Mouse (Mus musculus): ENCODE results near the gene Sis. TPM values are rescaled to one million over a fixed set of nuclear protein-coding genes. Genes with fewer than 3 reads are reported as not detected.

Gene Sis
- polyA plus RNA-seq (2012; rRNA removed) (not detected in 2 replicates), polyA plus RNA-seq (2014; fragmentation: Nextera tagmentation; extraction: Ambion mirVana) (not detected in 2 replicates)

DNA sequence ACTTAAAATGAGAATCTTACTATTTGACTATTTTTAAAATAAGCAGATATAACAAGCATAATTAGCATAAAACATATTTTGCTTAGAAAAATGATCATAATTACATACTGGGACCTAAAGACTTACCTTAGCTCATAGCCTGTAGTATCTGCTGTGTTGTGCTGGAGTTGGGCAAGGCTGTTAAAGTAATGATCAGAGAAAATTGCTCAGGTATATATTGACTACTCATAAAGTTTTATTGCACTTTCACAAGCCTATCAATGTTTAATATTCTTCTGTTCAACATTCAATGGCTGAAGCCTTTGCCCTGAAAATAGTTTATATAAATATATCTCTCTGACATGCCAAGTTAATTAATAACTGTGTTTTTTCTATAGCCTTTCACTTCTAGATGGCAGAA, at the start of gene Sis:
Sis (minus strand) TSS at position 189 of the 400 bp plus-strand sequence.
- Histone ChIP-seq H3K9me3 (ENCODE audit: control insufficient read depth, low read length) (no peaks in the 10 kb centered on the region), H3K4me3 (ENCODE audit: insufficient read depth in 1 of 2, low read depth in 2 of 2, low read length in 2 of 2) (no peak within 1 kb of the TSS), H3K9ac (replicated peaks) (no peak within 1 kb of the TSS), H3K36me3 (replicated peaks; ENCODE audit: control insufficient read depth, insufficient read depth, low read depth) (no peaks in the 10 kb centered on the region), H3K27ac (no peak within 1 kb of the TSS), H3K27me3 (ENCODE audit: control insufficient read depth, insufficient read depth, low read length) (no peaks in the 10 kb centered on the region), H3K4me1 (replicated peaks; ENCODE audit: control insufficient read depth in 2 of 2, insufficient read depth in 2 of 2, low read length in 1 of 2) (no peaks in the 10 kb centered on the region), H3K4me2 (ENCODE audit: low read depth) (no peak within 1 kb of the TSS)
- DNase-seq (ENCODE audit: low read depth in 3 of 3, low spot score in 3 of 3) (no peak), ATAC-seq (ENCODE audit: insufficient read depth) (no peak)
- TF ChIP-seq EP300 (IDR thresholded peaks at IDR 0.05; ENCODE audit: low read depth) (no peak), CTCF (IDR thresholded peaks at IDR 0.05; ENCODE audit: low read depth) (no peak)

DNA sequence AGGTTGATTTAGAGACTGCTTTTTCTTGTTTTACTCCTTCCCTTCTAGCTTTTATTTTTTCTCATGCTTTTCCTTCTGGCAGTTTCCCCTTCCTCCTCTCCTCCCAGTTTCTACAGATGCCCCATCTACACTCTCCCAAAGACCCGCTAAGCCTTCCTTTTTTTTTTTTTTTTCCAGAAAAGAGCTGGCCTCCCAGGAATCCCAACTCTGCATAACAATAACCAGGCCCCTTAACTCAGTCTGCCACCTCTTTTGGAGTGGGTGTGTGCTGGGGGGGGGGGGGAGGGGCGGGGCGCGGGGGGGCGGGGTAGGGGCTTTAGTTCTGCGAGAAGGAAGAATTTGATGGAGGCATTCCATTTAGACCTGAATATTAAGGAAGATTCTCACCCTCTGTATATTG, 38.4 kb upstream of the Sis start:
- Histone ChIP-seq H3K4me2 (ENCODE audit: low read depth) (no peak overlapping the region), H3K27me3 (ENCODE audit: control insufficient read depth, insufficient read depth, low read length) (no peaks in the 10 kb centered on the region), H3K4me3 (ENCODE audit: insufficient read depth in 1 of 2, low read depth in 2 of 2, low read length in 2 of 2) (no peak overlapping the region), H3K4me1 (replicated peaks; ENCODE audit: control insufficient read depth in 2 of 2, insufficient read depth in 2 of 2, low read length in 1 of 2) (no peaks in the 10 kb centered on the region), H3K27ac (no peak overlapping the region), H3K9me3 (ENCODE audit: control insufficient read depth, low read length) (no peaks in the 10 kb centered on the region), H3K36me3 (replicated peaks; ENCODE audit: control insufficient read depth, insufficient read depth, low read depth) (no peaks in the 10 kb centered on the region), H3K9ac (replicated peaks) (no peak overlapping the region)
- 14% methylated on average over 6 of the region's 6 CpGs for WGBS (ENCODE audit: insufficient replicate concordance)
- TF ChIP-seq CTCF (IDR thresholded peaks at IDR 0.05; ENCODE audit: low read depth): no peak
- no peak for TF ChIP-seq EP300 (IDR thresholded peaks at IDR 0.05; ENCODE audit: low read depth)
- DNase-seq (ENCODE audit: low read depth in 3 of 3, low spot score in 3 of 3): no peak
- no peak for ATAC-seq (ENCODE audit: insufficient read depth)

DNA sequence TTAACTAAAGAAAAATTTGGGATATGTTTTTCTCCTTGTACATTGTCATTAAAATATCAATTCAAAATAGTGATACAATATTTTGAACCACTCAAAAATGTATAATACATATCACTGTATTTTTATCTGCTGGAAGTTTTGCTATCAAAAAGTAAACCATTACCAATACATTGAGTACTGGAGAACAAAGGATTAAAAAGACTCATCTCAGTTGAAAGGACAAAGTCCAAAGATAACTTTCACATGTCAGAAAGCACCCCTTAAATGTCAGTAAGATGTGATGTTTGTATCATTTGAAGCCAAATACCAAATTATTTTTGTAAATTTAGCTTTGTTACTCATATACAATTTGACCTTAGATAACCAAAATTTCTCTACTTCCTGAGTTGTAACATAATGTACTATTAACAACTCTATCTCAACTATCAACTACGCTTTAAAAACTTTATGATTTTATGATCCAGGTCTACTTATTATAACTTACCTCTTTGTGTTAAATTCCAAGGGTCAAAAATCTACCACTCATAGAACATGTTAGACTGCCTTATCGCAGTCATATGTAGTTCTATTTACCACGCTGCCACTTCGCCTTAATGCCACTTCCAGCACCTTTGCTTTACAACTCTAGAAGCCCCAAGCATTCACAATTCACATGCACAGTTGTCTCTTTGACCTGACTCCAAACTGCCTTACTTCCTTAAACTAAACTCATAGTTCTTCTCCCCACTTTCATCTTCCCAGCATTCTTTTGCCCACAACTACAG, 35.5 kb upstream of the Sis start:
- DNase-seq (ENCODE audit: low read depth in 3 of 3, low spot score in 3 of 3): no peak
- no peaks in the 10 kb centered on the region for H3K9me3 ChIP-seq (ENCODE audit: control insufficient read depth, low read length)
- WGBS (ENCODE audit: insufficient replicate concordance): 77% methylated on average over 4 of the region's 4 CpGs
- no peak overlapping the region for H3K4me3 ChIP-seq (ENCODE audit: insufficient read depth in 1 of 2, low read depth in 2 of 2, low read length in 2 of 2)
- no peaks in the 10 kb centered on the region for H3K36me3 ChIP-seq (replicated peaks; ENCODE audit: control insufficient read depth, insufficient read depth, low read depth)
- H3K27ac ChIP-seq: no peak overlapping the region
- ATAC-seq (ENCODE audit: insufficient read depth): no peak
- H3K4me1 ChIP-seq (replicated peaks; ENCODE audit: control insufficient read depth in 2 of 2, insufficient read depth in 2 of 2, low read length in 1 of 2): no peaks in the 10 kb centered on the region
- no peak overlapping the region for H3K4me2 ChIP-seq (ENCODE audit: low read depth)
- TF ChIP-seq EP300 (IDR thresholded peaks at IDR 0.05; ENCODE audit: low read depth): no peak
- no peak for TF ChIP-seq CTCF (IDR thresholded peaks at IDR 0.05; ENCODE audit: low read depth)
- no peaks in the 10 kb centered on the region for H3K27me3 ChIP-seq (ENCODE audit: control insufficient read depth, insufficient read depth, low read length)
- no peak overlapping the region for H3K9ac ChIP-seq (replicated peaks)

DNA sequence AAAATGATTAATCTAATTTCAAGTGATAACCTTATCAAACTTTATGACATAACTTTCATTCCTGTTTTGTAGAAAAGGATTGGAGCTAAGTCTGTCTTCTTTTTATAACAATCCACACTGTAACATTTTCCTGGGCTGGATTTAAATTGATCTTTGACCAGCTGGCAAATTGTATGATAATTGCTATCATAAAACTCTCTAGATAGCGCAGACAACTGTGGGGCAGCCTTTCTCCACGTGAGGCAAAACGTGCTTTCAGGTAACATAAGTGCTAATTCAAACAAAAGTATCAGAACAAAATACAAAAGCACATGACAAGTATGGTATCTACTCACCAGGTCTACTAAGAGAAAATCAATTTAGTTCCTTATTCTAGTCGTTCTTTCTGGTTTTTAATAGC, 29.9 kb upstream of the Sis start:
- TF ChIP-seq CTCF (IDR thresholded peaks at IDR 0.05; ENCODE audit: low read depth) (no peak), EP300 (IDR thresholded peaks at IDR 0.05; ENCODE audit: low read depth) (no peak)
- no peak for ATAC-seq (ENCODE audit: insufficient read depth)
- 45% methylated on average over 4 of the region's 4 CpGs for WGBS (ENCODE audit: insufficient replicate concordance)

DNA sequence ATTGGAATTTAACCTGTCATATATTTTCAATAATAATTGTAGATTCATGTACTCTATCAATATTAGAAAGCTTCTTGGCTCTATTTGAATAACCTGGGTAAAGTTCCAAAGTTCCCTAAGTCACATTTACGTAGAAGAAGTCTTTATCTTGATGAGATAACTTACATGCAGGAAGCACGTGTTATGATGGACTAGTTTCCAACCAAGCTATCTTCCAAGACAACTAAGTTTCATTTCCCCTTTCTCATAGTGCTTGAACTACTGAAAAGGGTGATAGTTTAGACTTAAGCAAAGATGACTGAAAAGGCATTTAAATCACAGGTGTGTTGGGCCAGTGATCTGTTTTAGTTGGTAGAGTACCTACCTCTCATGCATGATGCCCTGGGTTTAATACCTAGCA, 23.3 kb upstream of the Sis start:
- ATAC-seq (ENCODE audit: insufficient read depth) (no peak), DNase-seq (ENCODE audit: low read depth in 3 of 3, low spot score in 3 of 3) (no peak)
- H3K9ac ChIP-seq (replicated peaks): no peak overlapping the region
- no peak overlapping the region for H3K4me2 ChIP-seq (ENCODE audit: low read depth)
- H3K27ac ChIP-seq: no peak overlapping the region
- H3K4me1 ChIP-seq (replicated peaks; ENCODE audit: control insufficient read depth in 2 of 2, insufficient read depth in 2 of 2, low read length in 1 of 2): no peaks in the 10 kb centered on the region
- no peaks in the 10 kb centered on the region for H3K27me3 ChIP-seq (ENCODE audit: control insufficient read depth, insufficient read depth, low read length)
- TF ChIP-seq EP300 (IDR thresholded peaks at IDR 0.05; ENCODE audit: low read depth) (no peak), CTCF (IDR thresholded peaks at IDR 0.05; ENCODE audit: low read depth) (no peak)
- H3K4me3 ChIP-seq (ENCODE audit: insufficient read depth in 1 of 2, low read depth in 2 of 2, low read length in 2 of 2): no peak overlapping the region
- no peaks in the 10 kb centered on the region for H3K36me3 ChIP-seq (replicated peaks; ENCODE audit: control insufficient read depth, insufficient read depth, low read depth)
- 31% methylated on average over 2 of the region's 2 CpGs for WGBS (ENCODE audit: insufficient replicate concordance)
- H3K9me3 ChIP-seq (ENCODE audit: control insufficient read depth, low read length): no peaks in the 10 kb centered on the region

More for the DNA sequence above, 29.9 kb upstream of the Sis start:
- no peak overlapping the region for H3K27ac ChIP-seq
- no peak overlapping the region for H3K4me3 ChIP-seq (ENCODE audit: insufficient read depth in 1 of 2, low read depth in 2 of 2, low read length in 2 of 2)
- no peak overlapping the region for H3K4me2 ChIP-seq (ENCODE audit: low read depth)
- no peaks in the 10 kb centered on the region for H3K9me3 ChIP-seq (ENCODE audit: control insufficient read depth, low read length)
- H3K27me3 ChIP-seq (ENCODE audit: control insufficient read depth, insufficient read depth, low read length): no peaks in the 10 kb centered on the region
- H3K36me3 ChIP-seq (replicated peaks; ENCODE audit: control insufficient read depth, insufficient read depth, low read depth): no peaks in the 10 kb centered on the region
- no peak for DNase-seq (ENCODE audit: low read depth in 3 of 3, low spot score in 3 of 3)
- H3K4me1 ChIP-seq (replicated peaks; ENCODE audit: control insufficient read depth in 2 of 2, insufficient read depth in 2 of 2, low read length in 1 of 2): no peaks in the 10 kb centered on the region
- H3K9ac ChIP-seq (replicated peaks): no peak overlapping the region
